Mouse (Mus musculus): ENCODE data around the gene Gm13288.
A peak's percentile ranks its signal among the peaks of the same experiment; 100 is the strongest.
"Not testable (repeated sequence)": the region's sequence is repeated elsewhere in the genome, so short reads cannot be mapped to it uniquely, and the experiment has no call there.

The Gm13288 gene

DNA sequence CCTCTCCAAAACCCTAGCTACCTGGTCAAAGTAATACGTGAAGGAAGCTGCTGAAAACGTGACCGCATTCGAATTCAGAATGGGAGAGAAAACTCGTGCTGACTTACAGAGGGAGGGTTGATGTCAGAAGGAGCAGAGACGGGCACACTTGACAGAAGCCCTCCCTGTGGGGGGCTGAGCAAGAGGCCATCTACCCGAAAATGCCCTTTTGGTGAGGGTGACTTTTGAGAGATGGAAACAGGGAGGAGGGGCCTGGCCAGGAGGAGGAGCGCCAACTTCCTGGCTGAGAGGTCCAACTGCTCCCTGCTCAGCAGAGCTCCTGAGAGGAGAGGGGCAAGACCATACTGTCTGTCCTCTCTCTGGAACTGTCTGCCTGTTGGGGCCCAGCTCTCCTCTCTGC, at the start of gene Gm13288:
Gene Gm13288, plus strand, starts transcription at position 301 of the 400 bp plus-strand sequence.
- DNase-seq = not testable (repeated sequence)

DNA sequence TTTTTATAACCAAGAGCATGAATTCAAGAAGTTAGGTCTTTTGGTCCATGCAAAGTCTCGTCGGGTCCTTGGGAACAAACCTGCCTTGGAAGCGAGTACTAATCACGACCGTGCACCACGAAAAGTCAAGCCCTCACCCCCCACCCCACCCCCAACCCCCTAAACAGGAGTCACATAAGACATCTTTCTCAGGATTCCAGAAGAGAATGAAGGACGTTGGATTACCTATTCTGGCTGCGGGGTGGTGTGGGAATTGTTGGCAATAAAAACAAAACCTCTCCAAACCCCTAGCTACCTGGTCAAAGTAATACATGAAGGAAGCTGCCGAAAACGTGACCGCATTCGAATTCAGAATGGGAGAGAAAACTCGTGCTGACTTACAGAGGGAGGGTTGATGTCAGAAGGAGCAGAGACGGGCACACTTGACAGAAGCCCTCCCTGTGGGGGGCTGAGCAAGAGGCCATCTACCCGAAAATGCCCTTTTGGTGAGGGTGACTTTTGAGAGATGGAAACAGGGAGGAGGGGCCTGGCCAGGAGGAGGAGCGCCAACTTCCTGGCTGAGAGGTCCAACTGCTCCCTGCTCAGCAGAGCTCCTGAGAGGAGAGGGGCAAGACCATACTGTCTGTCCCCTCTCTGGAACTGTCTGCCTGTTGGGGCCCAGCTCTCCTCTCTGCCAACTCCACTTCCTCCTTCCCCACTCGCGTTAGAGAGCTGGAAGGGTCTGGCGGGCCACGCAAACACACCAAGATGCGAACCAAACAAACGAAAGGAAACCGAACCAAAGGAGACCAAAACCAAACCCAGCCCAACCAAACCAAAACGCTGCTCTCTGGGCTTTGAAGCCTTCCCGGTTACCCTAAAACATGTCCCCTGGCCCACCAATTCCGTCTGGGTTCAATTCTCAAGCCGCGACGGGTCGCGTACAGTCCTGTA, 48.5 kb upstream of the Gm13288 start:
- not testable (repeated sequence) for DNase-seq

DNA sequence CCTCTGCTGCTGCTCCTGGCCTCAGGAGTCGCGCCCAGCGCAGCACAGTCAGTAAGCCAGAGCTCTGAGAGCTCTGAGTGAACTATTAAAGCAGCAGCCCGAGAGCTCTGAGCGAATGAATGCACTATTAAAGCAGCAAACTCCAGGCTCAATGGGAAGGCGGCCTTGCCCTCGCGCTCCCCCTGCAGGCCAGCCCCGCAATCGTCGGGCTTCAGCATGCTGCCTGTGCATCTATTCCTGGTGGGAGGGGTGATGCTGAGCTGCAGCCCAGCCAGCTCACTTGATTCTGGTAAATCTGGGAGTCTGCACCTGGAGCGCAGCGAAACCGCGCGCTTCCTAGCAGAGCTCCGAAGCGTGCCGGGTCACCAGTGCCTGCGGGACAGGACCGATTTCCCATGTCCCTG, 47.7 kb upstream of the Gm13288 start:
- DNase-seq = peak; percentile 86 to 93

DNA sequence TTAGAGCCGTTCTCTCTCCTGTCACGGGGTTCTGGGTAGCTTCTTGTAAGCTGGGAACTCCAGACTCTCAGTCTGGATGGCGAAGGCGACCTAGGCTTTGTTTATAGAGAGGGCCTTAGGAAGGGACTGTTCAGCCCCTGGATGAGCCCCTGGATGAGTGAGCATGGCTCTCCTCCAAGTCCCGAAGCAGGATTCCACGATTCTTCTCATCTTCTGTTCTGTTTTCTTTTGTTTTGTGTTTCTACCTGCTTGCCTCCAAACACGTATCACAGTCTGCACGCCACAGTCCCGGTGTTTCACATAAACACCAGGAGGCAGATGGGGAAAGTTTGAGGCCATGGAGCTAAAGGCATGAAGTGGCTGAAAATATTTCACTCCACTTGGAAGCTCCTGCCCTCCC, 46.6 kb upstream of the Gm13288 start:
- DNase-seq = not testable (repeated sequence)

DNA sequence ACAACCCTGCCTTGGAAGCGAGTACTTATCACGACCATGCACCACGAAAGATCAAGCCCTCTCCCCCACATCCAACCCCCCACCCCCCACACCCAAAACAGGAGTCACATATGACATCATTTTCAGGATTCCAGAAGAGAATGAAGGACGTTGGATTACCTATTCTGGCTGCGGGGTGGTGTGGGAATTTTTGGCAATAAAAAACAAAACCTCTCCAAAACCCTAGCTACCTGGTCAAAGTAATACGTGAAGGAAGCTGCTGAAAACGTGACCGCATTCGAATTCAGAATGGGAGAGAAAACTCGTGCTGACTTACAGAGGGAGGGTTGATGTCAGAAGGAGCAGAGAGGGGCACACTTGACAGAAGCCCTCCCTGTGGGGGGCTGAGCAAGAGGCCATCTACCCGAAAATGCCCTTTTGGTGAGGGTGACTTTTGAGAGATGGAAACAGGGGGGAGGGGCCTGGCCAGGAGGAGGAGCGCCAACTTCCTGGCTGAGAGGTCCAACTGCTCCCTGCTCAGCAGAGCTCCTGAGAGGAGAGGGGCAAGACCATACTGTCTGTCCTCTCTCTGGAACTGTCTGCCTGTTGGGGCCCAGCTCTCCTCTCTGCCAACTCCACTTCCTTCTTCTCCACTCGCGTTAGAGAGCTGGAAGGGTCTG, 45.6 kb upstream of the Gm13288 start, which contains the start of gene Gm13283:
Gene Gm13283, plus strand, starts transcription at position 510 of the 659 bp plus-strand sequence.
- DNase-seq = peak; percentile 33 to 41

DNA sequence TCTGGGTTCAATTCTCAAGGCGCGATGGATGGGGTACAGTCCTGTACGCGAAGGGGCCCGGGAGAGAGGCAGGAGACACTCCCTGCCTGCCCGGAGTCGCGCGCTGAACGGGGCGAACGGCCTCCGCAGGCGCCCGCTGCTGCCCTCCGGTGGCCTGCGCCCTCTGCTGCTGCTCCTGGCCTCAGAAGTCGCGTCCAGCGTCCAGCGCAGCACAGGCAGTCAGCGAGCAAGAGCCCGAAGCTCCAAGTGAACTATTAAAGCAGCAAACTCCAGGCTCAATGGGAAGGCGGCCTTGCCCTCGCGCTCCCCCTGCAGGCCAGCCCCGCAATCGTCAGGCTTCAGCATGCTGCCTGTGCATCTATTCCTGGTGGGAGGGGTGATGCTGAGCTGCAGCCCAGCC, 44.9 kb upstream of the Gm13288 start:
- DNase-seq = peak; percentile 59 to 68

DNA sequence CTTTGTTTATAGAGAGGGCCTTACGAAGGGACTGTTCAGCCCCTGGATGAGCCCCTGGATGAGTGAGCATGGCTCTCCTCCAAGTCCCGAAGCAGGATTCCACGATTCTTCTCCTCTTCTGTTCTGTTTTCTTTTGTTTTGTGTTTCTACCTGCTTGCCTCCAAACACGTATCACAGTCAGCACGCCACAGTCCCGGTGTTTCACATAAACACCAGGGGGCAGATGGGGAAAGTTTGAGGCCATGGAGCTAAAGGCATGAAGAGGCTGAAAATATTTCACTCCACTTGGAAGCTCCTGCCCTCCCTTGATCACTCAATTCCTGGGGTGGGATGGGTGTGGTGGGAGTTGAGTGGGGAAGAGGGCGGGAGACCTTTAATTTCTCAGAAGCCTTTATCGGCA, 43.6 kb upstream of the Gm13288 start:
- peak; percentile 59 to 67 for DNase-seq

DNA sequence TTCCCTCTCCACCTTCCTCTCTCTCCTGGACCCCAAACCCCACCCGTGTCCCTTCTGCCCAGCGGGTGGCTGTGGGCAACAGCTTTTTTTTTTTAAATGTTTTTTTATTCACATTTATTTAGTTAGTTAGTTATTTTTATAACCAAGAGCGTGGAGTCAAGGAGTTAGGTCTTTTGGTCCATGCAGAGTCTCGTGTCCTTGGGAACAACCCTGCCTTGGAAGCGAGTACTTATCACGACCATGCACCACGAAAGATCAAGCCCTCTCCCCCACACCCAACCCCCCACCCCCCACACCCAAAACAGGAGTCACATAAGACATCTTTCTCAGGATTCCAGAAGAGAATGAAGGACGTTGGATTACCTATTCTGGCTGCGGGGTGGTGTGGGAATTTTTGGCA, 43.0 kb upstream of the Gm13288 start:
- DNase-seq = peak in 1 of 2 experiments; percentile 36

DNA sequence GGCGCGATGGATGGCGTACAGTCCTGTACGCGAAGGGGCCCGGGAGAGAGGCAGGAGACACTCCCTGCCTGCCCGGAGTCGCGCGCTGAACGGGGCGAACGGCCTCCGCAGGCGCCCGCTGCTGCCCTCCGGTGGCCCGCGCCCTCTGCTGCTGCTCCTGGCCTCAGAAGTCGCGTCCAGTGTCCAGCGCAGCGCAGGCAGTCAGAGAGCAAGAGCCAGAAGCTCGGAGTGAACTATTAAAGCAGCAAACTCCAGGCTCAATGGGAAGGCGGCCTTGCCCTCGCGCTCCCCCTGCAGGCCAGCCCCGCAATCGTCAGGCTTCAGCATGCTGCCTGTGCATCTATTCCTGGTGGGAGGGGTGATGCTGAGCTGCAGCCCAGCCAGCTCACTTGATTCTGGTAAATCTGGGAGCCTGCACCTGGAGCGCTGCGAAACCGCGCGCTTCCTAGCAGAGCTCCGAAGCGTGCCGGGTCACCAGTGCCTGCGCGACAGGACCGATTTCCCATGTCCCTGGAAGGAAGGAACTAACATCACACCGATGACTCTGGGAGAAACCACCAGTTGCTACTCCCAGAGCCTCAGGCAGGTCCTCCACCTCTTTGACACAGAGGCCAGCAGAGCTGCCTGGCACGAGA, 41.8 kb upstream of the Gm13288 start:
- peak; percentile 28 to 41 for DNase-seq

DNA sequence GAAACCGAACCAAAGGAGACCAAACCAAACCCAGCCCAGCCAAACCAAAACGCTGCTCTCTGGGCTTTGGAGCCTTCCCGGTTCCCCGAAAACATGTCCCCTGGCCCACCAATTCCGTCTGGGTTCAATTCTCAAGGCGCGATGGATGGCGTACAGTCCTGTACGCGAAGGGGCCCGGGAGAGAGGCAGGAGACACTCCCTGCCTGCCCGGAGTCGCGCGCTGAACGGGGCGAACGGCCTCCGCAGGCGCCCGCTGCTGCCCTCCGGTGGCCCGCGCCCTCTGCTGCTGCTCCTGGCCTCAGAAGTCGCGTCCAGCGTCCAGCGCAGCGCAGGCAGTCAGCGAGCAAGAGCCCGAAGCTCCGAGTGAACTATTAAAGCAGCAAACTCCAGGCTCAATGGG, 31.8 kb upstream of the Gm13288 start, which contains the start of gene Gm13290:
Gene Gm13290, plus strand, starts transcription at position 301 of the 400 bp plus-strand sequence.
- not testable (repeated sequence) for DNase-seq

DNA sequence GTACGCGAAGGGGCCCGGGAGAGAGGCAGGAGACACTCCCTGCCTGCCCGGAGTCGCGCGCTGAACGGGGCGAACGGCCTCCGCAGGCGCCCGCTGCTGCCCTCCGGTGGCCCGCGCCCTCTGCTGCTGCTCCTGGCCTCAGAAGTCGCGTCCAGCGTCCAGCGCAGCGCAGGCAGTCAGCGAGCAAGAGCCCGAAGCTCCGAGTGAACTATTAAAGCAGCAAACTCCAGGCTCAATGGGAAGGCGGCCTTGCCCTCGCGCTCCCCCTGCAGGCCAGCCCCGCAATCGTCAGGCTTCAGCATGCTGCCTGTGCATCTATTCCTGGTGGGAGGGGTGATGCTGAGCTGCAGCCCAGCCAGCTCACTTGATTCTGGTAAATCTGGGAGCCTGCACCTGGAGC, 28.7 kb upstream of the Gm13288 start, which contains the start of gene Gm13289:
Gene Gm13289, plus strand, starts transcription at position 301 of the 400 bp plus-strand sequence.
- not testable (repeated sequence) for DNase-seq

DNA sequence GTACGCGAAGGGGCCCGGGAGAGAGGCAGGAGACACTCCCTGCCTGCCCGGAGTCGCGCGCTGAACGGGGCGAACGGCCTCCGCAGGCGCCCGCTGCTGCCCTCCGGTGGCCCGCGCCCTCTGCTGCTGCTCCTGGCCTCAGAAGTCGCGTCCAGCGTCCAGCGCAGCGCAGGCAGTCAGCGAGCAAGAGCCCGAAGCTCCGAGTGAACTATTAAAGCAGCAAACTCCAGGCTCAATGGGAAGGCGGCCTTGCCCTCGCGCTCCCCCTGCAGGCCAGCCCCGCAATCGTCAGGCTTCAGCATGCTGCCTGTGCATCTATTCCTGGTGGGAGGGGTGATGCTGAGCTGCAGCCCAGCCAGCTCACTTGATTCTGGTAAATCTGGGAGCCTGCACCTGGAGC, 25.8 kb upstream of the Gm13288 start, which contains the start of gene Gm13272:
Gene Gm13272, plus strand, starts transcription at position 301 of the 400 bp plus-strand sequence.
- not testable (repeated sequence) for DNase-seq

DNA sequence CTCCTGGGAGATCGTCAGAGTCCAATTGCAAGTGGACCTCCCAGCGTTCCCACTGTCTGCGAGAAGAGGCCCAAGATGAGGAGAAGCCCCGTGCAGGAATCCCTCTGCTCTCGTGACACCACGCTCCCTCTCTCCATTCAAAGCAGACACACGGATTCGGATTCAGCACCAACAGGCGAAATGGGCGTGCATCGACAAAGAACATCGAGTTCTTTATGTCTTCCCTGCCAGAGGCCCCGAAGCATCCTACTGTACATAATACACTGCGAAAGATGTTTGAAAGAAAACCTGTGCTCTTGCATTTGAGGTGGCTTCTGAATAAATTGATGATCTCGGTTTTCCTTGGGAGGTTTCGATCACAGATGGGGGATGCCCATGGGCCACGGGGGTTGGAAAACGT, 25.0 kb upstream of the Gm13288 start:
- not testable (repeated sequence) for DNase-seq

DNA sequence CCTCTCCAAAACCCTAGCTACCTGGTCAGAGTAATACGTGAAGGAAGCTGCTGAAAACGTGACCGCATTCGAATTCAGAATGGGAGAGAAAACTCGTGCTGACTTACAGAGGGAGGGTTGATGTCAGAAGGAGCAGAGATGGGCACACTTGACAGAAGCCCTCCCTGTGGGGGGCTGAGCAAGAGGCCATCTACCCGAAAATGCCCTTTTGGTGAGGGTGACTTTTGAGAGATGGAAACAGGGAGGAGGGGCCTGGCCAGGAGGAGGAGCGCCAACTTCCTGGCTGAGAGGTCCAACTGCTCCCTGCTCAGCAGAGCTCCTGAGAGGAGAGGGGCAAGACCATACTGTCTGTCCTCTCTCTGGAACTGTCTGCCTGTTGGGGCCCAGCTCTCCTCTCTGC, 23.5 kb upstream of the Gm13288 start, which contains the start of gene Ifnz:
Gene Ifnz, plus strand, starts transcription at position 301 of the 400 bp plus-strand sequence.
- not testable (repeated sequence) for DNase-seq

DNA sequence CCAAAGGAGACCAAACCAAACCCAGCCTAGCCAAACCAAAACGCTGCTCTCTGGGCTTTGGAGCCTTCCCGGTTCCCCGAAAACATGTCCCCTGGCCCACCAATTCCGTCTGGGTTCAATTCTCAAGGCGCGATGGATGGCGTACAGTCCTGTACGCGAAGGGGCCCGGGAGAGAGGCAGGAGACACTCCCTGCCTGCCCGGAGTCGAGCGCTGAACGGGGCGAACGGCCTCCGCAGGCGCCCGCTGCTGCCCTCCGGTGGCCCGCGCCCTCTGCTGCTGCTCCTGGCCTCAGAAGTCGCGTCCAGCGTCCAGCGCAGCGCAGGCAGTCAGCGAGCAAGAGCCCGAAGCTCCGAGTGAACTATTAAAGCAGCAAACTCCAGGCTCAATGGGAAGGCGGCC, 23.0 kb upstream of the Gm13288 start:
- not testable (repeated sequence) for DNase-seq

DNA sequence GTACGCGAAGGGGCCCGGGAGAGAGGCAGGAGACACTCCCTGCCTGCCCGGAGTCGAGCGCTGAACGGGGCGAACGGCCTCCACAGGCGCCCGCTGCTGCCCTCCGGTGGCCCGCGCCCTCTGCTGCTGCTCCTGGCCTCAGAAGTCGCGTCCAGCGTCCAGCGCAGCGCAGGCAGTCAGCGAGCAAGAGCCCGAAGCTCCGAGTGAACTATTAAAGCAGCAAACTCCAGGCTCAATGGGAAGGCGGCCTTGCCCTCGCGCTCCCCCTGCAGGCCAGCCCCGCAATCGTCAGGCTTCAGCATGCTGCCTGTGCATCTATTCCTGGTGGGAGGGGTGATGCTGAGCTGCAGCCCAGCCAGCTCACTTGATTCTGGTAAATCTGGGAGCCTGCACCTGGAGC, 19.9 kb upstream of the Gm13288 start, which contains the start of gene Gm13276:
Gene Gm13276, plus strand, starts transcription at position 301 of the 400 bp plus-strand sequence.
- DNase-seq = not testable (repeated sequence)

DNA sequence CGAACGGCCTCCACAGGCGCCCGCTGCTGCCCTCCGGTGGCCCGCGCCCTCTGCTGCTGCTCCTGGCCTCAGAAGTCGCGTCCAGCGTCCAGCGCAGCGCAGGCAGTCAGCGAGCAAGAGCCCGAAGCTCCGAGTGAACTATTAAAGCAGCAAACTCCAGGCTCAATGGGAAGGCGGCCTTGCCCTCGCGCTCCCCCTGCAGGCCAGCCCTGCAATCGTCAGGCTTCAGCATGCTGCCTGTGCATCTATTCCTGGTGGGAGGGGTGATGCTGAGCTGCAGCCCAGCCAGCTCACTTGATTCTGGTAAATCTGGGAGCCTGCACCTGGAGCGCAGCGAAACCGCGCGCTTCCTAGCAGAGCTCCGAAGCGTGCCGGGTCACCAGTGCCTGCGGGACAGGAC, 16.9 kb upstream of the Gm13288 start, which contains the start of gene Gm13277:
Gene Gm13277, plus strand, starts transcription at position 231 of the 400 bp plus-strand sequence.
- peak; percentile 72 to 75 for DNase-seq

DNA sequence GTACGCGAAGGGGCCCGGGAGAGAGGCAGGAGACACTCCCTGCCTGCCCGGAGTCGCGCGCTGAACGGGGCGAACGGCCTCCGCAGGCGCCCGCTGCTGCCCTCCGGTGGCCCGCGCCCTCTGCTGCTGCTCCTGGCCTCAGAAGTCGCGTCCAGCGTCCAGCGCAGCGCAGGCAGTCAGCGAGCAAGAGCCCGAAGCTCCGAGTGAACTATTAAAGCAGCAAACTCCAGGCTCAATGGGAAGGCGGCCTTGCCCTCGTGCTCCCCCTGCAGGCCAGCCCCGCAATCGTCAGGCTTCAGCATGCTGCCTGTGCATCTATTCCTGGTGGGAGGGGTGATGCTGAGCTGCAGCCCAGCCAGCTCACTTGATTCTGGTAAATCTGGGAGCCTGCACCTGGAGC, 14.1 kb upstream of the Gm13288 start, which contains the start of gene Gm13278:
Gene Gm13278, plus strand, starts transcription at position 301 of the 400 bp plus-strand sequence.
- DNase-seq = not testable (repeated sequence)

DNA sequence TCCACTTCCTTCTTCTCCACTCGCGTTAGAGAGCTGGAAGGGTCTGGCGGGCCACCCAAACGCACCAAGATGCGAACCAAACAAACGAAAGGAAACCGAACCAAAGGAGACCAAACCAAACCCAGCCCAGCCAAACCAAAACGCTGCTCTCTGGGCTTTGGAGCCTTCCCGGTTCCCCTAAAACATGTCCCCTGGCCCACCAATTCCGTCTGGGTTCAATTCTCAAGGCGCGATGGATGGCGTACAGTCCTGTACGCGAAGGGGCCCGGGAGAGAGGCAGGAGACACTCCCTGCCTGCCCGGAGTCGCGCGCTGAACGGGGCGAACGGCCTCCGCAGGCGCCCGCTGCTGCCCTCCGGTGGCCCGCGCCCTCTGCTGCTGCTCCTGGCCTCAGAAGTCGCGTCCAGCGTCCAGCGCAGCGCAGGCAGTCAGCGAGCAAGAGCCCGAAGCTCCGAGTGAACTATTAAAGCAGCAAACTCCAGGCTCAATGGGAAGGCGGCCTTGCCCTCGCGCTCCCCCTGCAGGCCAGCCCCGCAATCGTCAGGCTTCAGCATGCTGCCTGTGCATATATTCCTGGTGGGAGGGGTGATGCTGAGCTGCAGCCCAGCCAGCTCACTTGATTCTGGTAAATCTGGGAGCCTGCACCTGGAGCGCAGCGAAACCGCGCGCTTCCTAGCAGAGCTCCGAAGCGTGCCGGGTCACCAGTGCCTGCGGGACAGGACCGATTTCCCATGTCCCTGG, 11.2 kb upstream of the Gm13288 start, which contains the start of gene Gm13275:
Gene Gm13275, plus strand, starts transcription at position 552 of the 740 bp plus-strand sequence.
- peak; percentile 50 to 74 for DNase-seq

DNA sequence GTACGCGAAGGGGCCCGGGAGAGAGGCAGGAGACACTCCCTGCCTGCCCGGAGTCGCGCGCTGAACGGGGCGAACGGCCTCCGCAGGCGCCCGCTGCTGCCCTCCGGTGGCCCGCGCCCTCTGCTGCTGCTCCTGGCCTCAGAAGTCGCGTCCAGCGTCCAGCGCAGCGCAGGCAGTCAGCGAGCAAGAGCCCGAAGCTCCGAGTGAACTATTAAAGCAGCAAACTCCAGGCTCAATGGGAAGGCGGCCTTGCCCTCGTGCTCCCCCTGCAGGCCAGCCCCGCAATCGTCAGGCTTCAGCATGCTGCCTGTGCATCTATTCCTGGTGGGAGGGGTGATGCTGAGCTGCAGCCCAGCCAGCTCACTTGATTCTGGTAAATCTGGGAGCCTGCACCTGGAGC, 8.2 kb upstream of the Gm13288 start, which contains the start of gene Gm13279:
Gene Gm13279, plus strand, starts transcription at position 301 of the 400 bp plus-strand sequence.
- DNase-seq = not testable (repeated sequence)

DNA sequence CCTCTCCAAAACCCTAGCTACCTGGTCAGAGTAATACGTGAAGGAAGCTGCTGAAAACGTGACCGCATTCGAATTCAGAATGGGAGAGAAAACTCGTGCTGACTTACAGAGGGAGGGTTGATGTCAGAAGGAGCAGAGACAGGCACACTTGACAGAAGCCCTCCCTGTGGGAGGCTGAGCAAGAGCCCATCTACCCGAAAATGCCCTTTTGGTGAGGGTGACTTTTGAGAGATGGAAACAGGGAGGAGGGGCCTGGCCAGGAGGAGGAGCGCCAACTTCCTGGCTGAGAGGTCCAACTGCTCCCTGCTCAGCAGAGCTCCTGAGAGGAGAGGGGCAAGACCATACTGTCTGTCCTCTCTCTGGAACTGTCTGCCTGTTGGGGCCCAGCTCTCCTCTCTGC, 6.0 kb upstream of the Gm13288 start, which contains the start of gene Gm13285:
Gene Gm13285, plus strand, starts transcription at position 301 of the 400 bp plus-strand sequence.
- not testable (repeated sequence) for DNase-seq

All from cerebellum, postnatal 36 days (tissue).